Mouse (Mus musculus): ENCODE data around the gene Snrnp200. TPM values are rescaled to one million over a fixed set of nuclear protein-coding genes. Genes with fewer than 3 reads are reported as not detected.
A peak's percentile ranks its signal among the peaks of the same experiment; 100 is the strongest.
"Not testable (repeated sequence)": the region's sequence is repeated elsewhere in the genome, so short reads cannot be mapped to it uniquely, and the experiment has no call there.

The Snrnp200 gene
- total RNA-seq (2014; fragmentation: Nextera tagmentation) (99.4 and 122 TPM in 2 replicates), total RNA-seq (2017) (202 and 255 TPM in 2 replicates)

DNA sequence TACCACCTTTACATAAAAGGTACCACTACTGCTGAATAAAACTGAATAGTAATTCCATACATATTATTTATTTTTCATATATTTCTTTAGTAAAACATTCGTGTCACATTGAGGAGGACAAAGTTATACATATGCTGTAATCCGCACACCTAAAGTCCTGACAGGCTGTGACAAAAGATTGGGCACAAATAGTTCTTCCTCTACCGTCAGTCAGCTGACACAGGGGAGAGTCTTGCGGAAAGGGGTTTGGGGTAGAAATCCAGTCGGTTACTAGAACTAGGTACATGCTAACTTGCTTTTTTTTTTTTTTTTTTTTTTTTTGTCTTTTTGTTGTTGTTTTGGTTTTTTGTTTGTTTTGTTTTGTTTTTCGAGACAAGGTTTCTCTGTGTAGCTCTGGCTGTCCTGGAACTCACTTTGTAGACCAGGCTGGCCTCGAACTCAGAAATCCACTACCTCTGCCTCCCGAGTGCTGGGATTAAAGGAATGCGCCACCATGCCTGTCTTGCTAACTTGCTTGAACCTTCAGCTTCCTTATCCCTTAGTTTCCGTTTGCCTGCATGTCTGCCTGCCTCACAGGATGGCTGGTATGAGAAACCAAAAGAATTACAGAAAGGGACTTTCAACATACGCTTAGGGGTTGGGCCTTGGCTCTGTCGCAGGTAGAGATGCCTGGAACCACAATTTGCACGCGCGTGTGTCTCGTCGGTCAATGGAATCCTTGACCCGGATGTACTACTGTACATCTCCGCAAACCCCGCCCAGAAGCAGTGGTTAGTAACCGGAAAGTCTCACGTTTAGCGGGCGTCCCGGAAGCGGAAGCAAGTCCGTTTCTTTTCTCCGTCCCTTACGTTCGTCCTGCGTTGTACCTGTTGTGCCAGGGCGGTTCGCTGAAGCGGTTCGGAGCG, at the start of gene Snrnp200, which contains the start of gene 1810024B03Rik:
Gene Snrnp200 (plus strand): TSS at position 840 of the 905 bp plus-strand sequence.
Gene 1810024B03Rik (minus strand): TSS at position 734 of the 905 bp plus-strand sequence.
- ATAC-seq (replicated peaks; ENCODE audit: low FRiP score, low TSS enrichment, poor library complexity, severe bottlenecking): peak; percentile 96

DNA sequence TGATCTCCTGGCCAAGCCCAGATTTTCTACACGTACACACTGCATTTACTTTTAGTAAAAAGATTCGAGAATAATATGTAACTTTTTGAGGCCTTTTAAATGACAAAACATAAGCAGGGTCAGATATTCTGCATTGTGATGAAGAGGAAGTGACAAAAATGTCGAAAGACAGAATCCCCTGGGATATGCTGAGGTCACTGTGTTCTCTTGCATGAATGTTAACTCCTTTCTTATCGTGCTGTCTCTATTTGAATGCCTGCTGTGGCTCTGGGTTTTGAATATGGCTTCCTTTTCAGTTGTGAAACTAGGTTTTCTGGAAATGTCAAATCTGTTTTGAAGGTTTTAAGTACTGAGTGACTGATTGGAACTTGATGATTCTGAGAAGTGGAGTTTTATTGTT, 42.5 kb upstream of the Snrnp200 start:
- ATAC-seq (replicated peaks; ENCODE audit: low FRiP score, low TSS enrichment, poor library complexity, severe bottlenecking): no peak

GRCm38 (mm10) chr2:127166261-127166660, 41.9 kb upstream of the Snrnp200 start:
- not testable (repeated sequence) for ATAC-seq (replicated peaks; ENCODE audit: low FRiP score, low TSS enrichment, poor library complexity, severe bottlenecking)

DNA sequence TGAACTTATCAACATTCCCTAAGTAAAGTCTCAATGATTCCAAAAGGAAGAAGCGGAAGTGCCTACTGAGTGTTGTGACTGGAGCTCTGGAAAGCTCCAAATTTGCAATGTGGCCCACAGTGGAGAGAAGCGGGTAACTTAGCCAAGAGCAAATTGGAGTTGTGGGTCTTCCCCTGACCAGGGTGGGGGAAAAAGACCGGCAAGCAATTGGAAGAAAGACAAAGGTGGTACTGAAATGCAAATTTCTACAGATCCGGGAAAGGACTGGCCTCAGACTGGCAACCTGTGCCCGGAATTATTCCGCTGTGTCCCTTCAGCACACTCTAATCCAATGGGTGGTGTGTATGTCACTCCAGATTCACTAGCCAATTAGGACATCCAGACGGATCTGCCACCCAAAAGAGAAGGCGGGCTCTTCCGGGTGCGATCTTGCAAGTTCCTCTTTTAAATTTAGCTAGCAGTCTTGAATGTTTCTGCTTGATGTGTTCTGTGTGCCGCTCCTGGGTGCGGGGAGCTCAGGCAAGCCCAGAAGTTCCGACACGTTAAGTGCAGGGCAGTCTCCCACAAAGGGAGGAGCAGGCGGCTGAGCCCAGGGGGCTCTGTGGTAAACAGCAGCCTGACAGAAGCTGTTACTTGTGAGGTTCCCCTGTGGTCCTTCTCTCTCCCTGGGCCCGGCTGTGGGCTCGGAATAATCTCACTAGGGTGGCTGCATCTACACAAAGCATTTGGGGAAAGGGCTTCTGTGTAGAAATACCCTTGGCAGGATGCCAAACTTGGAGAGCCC, 25.4 kb upstream of the Snrnp200 start:
- ATAC-seq (replicated peaks; ENCODE audit: low FRiP score, low TSS enrichment, poor library complexity, severe bottlenecking): peak; percentile 100

GRCm38 (mm10) chr2:127189574-127189973, 18.6 kb upstream of the Snrnp200 start:
- no peak for ATAC-seq (replicated peaks; ENCODE audit: low FRiP score, low TSS enrichment, poor library complexity, severe bottlenecking)

DNA sequence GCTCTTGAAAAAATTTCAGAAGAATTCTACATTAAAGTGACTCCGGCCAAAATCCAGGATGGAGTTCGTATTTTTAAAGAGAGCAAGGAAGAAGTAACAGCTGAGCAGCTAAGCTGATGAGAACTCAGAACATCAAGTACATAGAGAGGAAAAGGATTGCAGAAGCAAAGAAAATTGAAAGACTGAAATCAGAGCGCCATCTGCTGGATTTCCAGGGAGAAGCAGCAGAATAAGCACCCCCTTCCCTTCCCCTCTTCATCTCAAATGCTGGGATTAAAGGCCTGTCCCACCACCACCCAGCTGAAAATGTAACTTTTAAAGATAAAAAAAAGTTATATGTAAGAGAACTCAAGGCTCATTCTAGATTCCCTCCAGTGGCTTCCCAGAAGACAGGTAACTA, 3.3 kb upstream of the Snrnp200 start:
- ATAC-seq (replicated peaks; ENCODE audit: low FRiP score, low TSS enrichment, poor library complexity, severe bottlenecking): 0 out of 2 replicates have a peak, but pooled peaks have one; percentile 23

DNA sequence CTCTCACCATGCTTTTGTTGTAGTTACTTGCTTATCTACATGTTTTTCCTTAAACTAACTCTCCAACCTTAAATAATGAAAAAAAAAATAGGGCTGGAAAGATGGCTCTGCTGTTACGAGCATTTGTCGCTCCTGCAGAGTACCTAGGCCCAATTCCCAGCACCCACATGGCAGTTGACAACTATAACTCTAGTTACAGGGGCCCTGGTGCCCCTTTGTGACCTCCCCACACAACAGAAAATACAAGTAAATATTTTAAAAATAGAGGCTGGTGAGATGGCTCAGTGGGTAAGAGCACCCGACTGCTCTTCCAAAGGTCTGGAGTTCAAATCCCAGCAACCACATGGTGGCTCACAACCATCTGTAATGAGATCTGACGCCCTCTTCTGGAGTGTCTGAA, 2.2 kb upstream of the Snrnp200 start:
- not testable (repeated sequence) for ATAC-seq (replicated peaks; ENCODE audit: low FRiP score, low TSS enrichment, poor library complexity, severe bottlenecking)

GRCm38 (mm10) chr2:127206916-127207315, 1.3 kb upstream of the Snrnp200 start:
- no peak for ATAC-seq (replicated peaks; ENCODE audit: low FRiP score, low TSS enrichment, poor library complexity, severe bottlenecking)

DNA sequence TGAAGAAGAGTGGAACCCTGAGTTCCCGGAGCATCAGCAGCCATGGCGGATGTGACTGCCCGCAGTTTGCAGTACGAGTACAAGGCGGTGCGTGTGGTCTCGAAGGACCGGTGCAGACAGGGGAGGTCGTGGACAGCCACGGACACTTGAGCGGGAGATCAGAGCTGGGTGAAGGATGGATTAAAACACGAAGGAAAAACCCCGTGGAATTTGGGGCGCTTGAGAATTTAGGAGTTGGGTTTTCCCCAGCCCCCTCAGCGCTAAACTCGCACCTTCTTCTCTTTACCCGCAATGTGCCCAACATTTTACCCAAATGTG, 225 bp downstream of the Snrnp200 start:
- no peak for ATAC-seq (replicated peaks; ENCODE audit: low FRiP score, low TSS enrichment, poor library complexity, severe bottlenecking)

DNA sequence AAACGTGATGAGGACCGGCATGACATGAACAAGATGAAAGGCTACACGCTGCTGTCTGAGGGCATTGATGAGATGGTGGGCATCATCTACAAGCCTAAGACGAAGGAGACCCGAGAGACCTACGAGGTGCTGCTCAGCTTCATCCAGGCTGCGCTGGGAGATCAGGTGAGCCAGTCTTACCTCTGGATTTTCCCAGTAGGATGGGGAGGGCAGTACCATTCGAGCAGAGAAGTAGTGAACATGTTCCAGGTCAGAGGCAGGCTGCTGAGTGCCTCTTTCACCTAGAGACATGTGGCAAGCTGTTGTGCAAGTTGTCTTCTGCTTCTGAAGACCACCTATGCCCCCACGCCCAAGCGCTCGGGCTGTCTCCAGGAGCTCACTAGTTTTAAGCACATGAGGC, 2.5 kb downstream of the Snrnp200 start:
- ATAC-seq (replicated peaks; ENCODE audit: low FRiP score, low TSS enrichment, poor library complexity, severe bottlenecking): no peak

GRCm38 (mm10) chr2:127217746-127218145, 9.6 kb downstream of the Snrnp200 start:
- no peak for ATAC-seq (replicated peaks; ENCODE audit: low FRiP score, low TSS enrichment, poor library complexity, severe bottlenecking)

DNA sequence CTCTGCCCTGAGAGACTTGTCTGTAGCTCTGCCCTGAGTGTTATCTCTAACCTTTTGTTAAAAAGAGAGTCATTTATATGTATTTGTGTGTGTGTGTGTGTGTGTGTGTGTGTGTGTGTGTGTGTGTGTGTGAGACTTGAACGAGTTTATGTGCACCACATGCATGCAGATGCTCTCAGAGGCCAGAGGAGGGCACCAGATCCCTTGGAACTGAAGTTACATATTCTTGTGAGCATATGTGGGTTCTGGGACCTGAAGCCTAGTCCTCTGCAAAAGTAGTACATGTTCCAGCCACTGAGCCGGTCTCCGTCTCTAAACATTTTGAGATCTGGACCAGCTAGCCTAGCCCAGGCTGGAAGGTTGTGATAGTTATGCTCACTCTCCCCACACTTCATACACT, 17.1 kb downstream of the Snrnp200 start:
- ATAC-seq (replicated peaks; ENCODE audit: low FRiP score, low TSS enrichment, poor library complexity, severe bottlenecking): no peak

DNA sequence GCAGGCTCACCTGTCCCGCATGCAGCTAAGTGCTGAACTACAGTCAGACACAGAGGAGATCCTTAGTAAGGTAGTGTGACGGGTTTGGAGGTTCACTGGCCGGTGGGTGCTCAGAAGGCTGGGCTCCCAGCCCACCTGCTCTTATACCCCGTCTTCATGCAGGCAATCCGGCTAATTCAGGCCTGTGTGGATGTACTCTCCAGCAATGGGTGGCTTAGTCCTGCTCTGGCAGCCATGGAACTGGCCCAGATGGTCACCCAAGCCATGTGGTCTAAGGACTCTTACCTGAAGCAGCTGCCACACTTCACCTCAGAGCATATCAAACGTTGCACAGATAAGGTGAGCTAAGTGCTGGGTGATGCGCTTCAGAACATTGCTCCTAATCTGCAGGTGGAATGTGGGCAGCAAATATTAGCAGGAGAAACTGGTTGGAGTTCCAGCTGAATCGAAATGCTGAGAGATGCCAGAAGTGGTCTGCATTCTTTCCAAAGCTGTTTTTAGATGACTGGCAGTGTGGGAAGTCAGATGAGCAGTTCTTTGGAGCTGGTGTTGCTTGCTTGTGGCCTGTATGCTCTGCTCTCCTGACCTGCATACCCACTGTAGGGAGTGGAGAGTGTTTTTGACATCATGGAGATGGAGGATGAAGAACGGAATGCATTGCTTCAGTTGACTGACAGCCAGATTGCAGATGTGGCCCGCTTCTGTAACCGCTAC, 29.9 kb downstream of the Snrnp200 start:
- no peak for ATAC-seq (replicated peaks; ENCODE audit: low FRiP score, low TSS enrichment, poor library complexity, severe bottlenecking)

DNA sequence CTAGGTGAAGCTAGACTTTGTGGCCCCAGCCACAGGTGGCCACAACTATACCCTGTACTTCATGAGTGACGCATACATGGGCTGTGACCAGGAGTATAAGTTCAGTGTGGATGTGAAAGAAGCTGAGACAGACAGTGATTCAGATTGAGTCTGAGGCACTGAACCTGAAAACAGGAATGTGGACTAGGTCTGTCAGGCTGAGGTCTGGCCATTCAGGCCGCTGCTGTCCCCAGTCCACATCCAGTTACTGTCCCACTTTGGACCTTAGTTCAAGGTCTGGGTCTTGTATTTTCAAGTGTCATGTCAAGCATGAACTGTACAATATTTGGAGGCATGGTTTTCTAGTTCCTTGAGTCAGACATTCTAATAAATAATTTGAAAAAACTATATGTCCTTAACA, 31.9 kb downstream of the Snrnp200 start:
- no peak for ATAC-seq (replicated peaks; ENCODE audit: low FRiP score, low TSS enrichment, poor library complexity, severe bottlenecking)

DNA sequence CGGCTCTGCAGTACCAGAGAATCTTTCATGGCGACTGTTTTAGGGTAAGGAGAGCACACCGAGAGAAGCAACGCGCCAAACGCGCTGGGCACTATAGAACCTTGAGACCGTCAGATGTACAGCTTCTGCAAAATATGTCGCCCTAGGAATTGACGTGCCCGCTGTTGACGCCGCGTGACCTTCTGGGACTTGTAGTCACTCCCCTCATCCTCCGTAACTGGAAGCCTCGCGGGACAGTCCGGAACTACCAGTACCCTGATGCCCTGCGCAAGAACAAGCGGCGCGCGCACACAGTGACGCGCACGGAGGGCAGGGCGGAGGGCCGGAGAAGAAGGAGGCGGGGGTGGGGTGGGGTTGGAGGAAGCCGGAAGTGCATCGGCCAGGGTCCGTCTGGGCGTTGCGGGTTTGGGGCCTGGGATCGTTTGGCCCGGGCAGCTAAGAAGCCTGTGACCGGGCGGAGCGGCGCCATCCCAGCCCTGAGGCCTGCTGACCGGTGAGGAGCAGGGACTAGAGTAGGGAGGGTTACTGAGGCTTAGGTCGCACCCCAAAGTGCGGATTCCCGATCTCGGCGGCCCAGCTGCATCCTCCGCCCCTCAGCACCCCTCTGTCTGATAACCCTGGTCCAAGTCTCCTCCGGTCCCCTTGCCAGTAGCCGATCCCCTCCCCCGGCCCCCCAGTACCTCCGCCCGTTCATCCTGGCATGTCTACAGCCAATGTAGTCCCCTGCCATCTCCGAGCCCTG, 39.6 kb downstream of the Snrnp200 start, which contains the start of the genes Ciao1 and Tmem127:
Gene Ciao1 (minus strand): TSS at position 225 of the 742 bp plus-strand sequence.
Gene Tmem127 (plus strand): TSS at position 317 of the 742 bp plus-strand sequence.
- peak; percentile 89 for ATAC-seq (replicated peaks; ENCODE audit: low FRiP score, low TSS enrichment, poor library complexity, severe bottlenecking)

DNA sequence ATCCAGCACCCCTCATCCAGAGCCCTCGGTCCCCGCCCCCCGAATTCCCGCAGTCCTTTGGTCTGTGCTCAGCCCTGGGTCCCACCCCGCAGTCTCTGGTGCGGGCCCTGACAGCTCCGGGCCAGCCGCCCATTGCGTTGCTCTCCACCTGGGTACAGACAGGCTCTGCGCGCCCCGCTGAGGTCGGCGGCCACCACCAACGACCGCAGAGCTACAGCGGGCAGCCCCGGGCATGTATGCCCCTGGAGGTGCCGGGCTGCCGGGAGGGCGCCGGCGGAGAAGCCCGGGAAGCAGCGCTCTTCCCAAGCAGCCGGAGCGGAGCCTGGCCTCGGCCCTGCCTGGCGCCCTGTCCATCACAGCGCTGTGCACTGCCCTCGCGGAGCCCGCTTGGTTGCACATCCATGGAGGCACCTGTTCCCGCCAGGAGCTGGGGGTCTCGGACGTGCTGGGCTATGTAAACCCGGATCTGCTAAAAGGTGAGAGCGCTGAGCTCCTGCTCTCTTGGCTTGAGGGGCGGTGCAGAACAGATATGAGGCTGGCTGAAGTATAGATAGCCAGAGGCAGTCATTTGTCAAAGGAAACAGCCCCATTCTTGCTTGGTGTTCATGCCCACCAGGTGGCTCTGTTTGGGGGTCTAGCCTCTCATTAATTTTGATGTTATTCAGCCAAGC, 40.3 kb downstream of the Snrnp200 start:
- ATAC-seq (replicated peaks; ENCODE audit: low FRiP score, low TSS enrichment, poor library complexity, severe bottlenecking): peak; percentile 41

GRCm38 (mm10) chr2:127250291-127251008, 42.3 kb downstream of the Snrnp200 start:
- ATAC-seq (replicated peaks; ENCODE audit: low FRiP score, low TSS enrichment, poor library complexity, severe bottlenecking): 0 out of 2 replicates have a peak, but pooled peaks have one; percentile 5

DNA sequence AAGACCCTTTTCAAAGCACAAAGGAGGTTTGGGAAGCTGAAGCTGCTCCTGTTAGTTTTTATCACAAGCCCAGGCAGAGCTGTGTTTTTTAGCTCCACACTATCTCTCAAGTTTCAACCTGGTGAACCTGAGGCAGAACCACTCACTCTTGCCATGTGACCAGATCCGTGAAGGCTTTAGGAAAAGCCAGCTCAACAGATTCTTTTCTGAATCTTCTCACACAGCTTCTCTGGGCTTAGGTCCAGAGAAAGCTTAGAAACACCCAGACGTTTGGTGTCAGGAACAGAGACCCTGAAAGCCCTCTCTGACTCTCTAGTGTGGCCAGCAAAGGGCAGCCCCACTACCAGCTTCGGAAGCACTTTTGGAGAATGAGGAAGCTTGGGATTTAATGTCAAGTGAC, 43.3 kb downstream of the Snrnp200 start:
- ATAC-seq (replicated peaks; ENCODE audit: low FRiP score, low TSS enrichment, poor library complexity, severe bottlenecking): no peak
